In genomic region chr11:116336393-116336792, GRCm38 (mm10) we compare ENCODE assay signal across 9 mouse cellular contexts. TPM values are rescaled to one million over a fixed set of nuclear protein-coding genes. Genes with fewer than 3 reads are reported as not detected.
A peak's percentile ranks its signal among the peaks of the same experiment; 100 is the strongest.
DNase-seq lines count a peak whose midpoint lies in the region; ATAC-seq lines count a peak whose summit lies in the region.
"Had no signal": no experiment of that assay in that cellular context is flagged by ENCODE, and none has a peak within 500 bp of the region (broad histone marks: within the 10 kb centered on the region; RNA-seq: fewer than 3 reads in every experiment).

No protein-coding gene starts in this region.

- H3K36me3 ChIP-seq in kidney, embryonic 15.5 days, result no peaks in the 10 kb centered on the region
- H3K36me3 ChIP-seq in embryonic facial prominence, embryonic 11.5 days (replicated peaks; ENCODE audit: control insufficient read depth, insufficient read depth, low read depth, low read length), result no peaks in the 10 kb centered on the region
- H3K36me3 ChIP-seq in forebrain, embryonic 15.5 days, result 0 out of 2 replicates have a peak, but pooled peaks cover 15% of the 10 kb centered on the region
- peaks cover 19% of the 10 kb centered on the region for H3K36me3 ChIP-seq in midbrain, embryonic 10.5 days

- ATAC-seq in kidney, embryonic 15.5 days (replicated peaks; ENCODE audit: low FRiP score), result no peak
- ATAC-seq in embryonic facial prominence, embryonic 11.5 days (replicated peaks; ENCODE audit: insufficient number of reproducible peaks, low FRiP score, low TSS enrichment, low read depth), result no peak
- ATAC-seq in forebrain, embryonic 15.5 days (replicated peaks), result no peak

- H3K9me3 ChIP-seq in kidney, embryonic 15.5 days (replicated peaks), result no peaks in the 10 kb centered on the region
- no peaks in the 10 kb centered on the region for H3K9me3 ChIP-seq in embryonic facial prominence, embryonic 11.5 days (replicated peaks; ENCODE audit: control insufficient read depth, low read length)
- H3K9me3 ChIP-seq in forebrain, embryonic 15.5 days, result no peaks in the 10 kb centered on the region
- H3K9me3 ChIP-seq in midbrain, embryonic 10.5 days (replicated peaks), result no peaks in the 10 kb centered on the region

- H3K27ac ChIP-seq in kidney, embryonic 15.5 days, result no peak overlapping the region; the same call in 1 of the 2 replicates
- H3K27ac ChIP-seq in embryonic facial prominence, embryonic 11.5 days (replicated peaks; ENCODE audit: low read depth, low read length), result no peak overlapping the region
- H3K27ac ChIP-seq in forebrain, embryonic 15.5 days (replicated peaks), result peak overlapping the region; percentile 59; the same call in 1 of the 2 replicates
- peak overlapping the region; percentile 91; the same call in 1 of the 2 replicates for H3K27ac ChIP-seq in midbrain, embryonic 10.5 days (replicated peaks)
- H3K27ac ChIP-seq: liver, embryonic 14.5 days had no signal

- H3K27me3 ChIP-seq in kidney, embryonic 15.5 days, result peaks cover 31% of the 10 kb centered on the region
- peaks cover 16% of the 10 kb centered on the region for H3K27me3 ChIP-seq in embryonic facial prominence, embryonic 11.5 days (ENCODE audit: control insufficient read depth, insufficient read depth, low read length)
- peaks cover 16% of the 10 kb centered on the region; the same call in 1 of the 2 replicates for H3K27me3 ChIP-seq in forebrain, embryonic 15.5 days
- peaks cover 57% of the 10 kb centered on the region for H3K27me3 ChIP-seq in midbrain, embryonic 10.5 days (ENCODE audit: low read depth, poor library complexity, severe bottlenecking)

- H3K4me3 ChIP-seq in kidney, embryonic 15.5 days (replicated peaks), result peak overlapping the region; percentile 57
- H3K4me3 ChIP-seq in embryonic facial prominence, embryonic 11.5 days (ENCODE audit: low read depth, low read length), result no peak overlapping the region
- 0 out of 2 replicates have a peak overlapping the region, but pooled peaks have one; percentile 43 for H3K4me3 ChIP-seq in forebrain, embryonic 15.5 days
- H3K4me3 ChIP-seq in midbrain, embryonic 10.5 days, result peak overlapping the region; percentile 71

- no peak for DNase-seq in kidney, postnatal 10 days
- no peak for DNase-seq in embryonic facial prominence, embryonic 11.5 days (ENCODE audit: low spot score)
- no peak for DNase-seq in midbrain, embryonic 10.5 days (ENCODE audit: low spot score)
- DNase-seq in cerebellum, postnatal 36 days, result no peak
- no peak for DNase-seq in right cerebral cortex, adult 18-20 months
- no peak for DNase-seq in lung, postnatal 14 days

- 0 out of 2 replicates have a peak overlapping the region, but pooled peaks have one; percentile 49 for H3K9ac ChIP-seq in kidney, embryonic 15.5 days
- no peak overlapping the region; the same call in 1 of the 2 replicates for H3K9ac ChIP-seq in embryonic facial prominence, embryonic 11.5 days (replicated peaks; ENCODE audit: low read length)
- peak overlapping the region; percentile 38; the same call in 1 of the 2 replicates for H3K9ac ChIP-seq in forebrain, embryonic 15.5 days (replicated peaks)

- 82% methylated on average over 4 of the region's 4 CpGs for WGBS in kidney, embryonic 15.5 days
- 92% methylated on average over 4 of the region's 4 CpGs for WGBS in embryonic facial prominence, embryonic 11.5 days
- 64% methylated on average over 4 of the region's 4 CpGs for WGBS in forebrain, embryonic 15.5 days
- WGBS in midbrain, embryonic 10.5 days, result 89% methylated on average over 4 of the region's 4 CpGs

- peak overlapping the region; percentile 98 for H3K4me2 ChIP-seq in kidney, embryonic 15.5 days
- peak overlapping the region; percentile 96; the same call in 1 of the 2 replicates for H3K4me2 ChIP-seq in embryonic facial prominence, embryonic 11.5 days (ENCODE audit: low read depth, low read length)
- H3K4me2 ChIP-seq in forebrain, embryonic 15.5 days (replicated peaks), result peak overlapping the region; percentile 89

- H3K4me1 ChIP-seq in kidney, embryonic 15.5 days, result peaks cover 81% of the 10 kb centered on the region
- peaks cover 4% of the 10 kb centered on the region for H3K4me1 ChIP-seq in embryonic facial prominence, embryonic 11.5 days (ENCODE audit: control insufficient read depth, insufficient read depth, low read length)
- H3K4me1 ChIP-seq in forebrain, embryonic 15.5 days, result peaks cover 54% of the 10 kb centered on the region
- peaks cover 70% of the 10 kb centered on the region for H3K4me1 ChIP-seq in midbrain, embryonic 10.5 days

RNA-seq across cellular contexts. Expression of gene Foxj1, which starts 1.2 kb away (rescaled TPM):
- polyA plus RNA-seq in kidney, embryonic 15.5 days (2015; fragmentation: Nextera tagmentation; extraction: Ambion mirVana), result 2.9 TPM in 2 replicates
- 0.43 and 0.79 TPM in 2 replicates for polyA plus RNA-seq in embryonic facial prominence, embryonic 11.5 days (2014; fragmentation: Nextera tagmentation; extraction: Ambion mirVana)
- polyA plus RNA-seq in forebrain, embryonic 15.5 days (2015; fragmentation: Nextera tagmentation; extraction: Ambion mirVana), result 9.5 and 14.7 TPM in 2 replicates
- 7.1 and 8.4 TPM in 2 replicates for polyA plus RNA-seq in midbrain, embryonic 10.5 days (2016; fragmentation: Nextera tagmentation; extraction: Ambion mirVana)

RNA-seq across cellular contexts. Expression of gene Exoc7, which starts 29.4 kb away (rescaled TPM):
- 61.8 and 64.0 TPM in 2 replicates for polyA plus RNA-seq in kidney, embryonic 15.5 days (2015; fragmentation: Nextera tagmentation; extraction: Ambion mirVana)
- polyA plus RNA-seq in embryonic facial prominence, embryonic 11.5 days (2014; fragmentation: Nextera tagmentation; extraction: Ambion mirVana), result 64.1 and 64.2 TPM in 2 replicates
- 109 and 114 TPM in 2 replicates for polyA plus RNA-seq in forebrain, embryonic 15.5 days (2015; fragmentation: Nextera tagmentation; extraction: Ambion mirVana)
- polyA plus RNA-seq in midbrain, embryonic 10.5 days (2016; fragmentation: Nextera tagmentation; extraction: Ambion mirVana), result 57.6 and 71.6 TPM in 2 replicates

RNA-seq across cellular contexts. Expression of gene Galr2, which starts 55.7 kb away (rescaled TPM):
- polyA plus RNA-seq in kidney, embryonic 15.5 days (2015; fragmentation: Nextera tagmentation; extraction: Ambion mirVana), result 0.22 and 0.32 TPM in 2 replicates
- polyA plus RNA-seq in embryonic facial prominence, embryonic 11.5 days (2014; fragmentation: Nextera tagmentation; extraction: Ambion mirVana), result 0.11 and 0.52 TPM in 2 replicates
- polyA plus RNA-seq in forebrain, embryonic 15.5 days (2015; fragmentation: Nextera tagmentation; extraction: Ambion mirVana), result 0.29 TPM in 1 of 2 replicates, not detected in the other
- 0.09 and 0.12 TPM in 2 replicates for polyA plus RNA-seq in midbrain, embryonic 10.5 days (2016; fragmentation: Nextera tagmentation; extraction: Ambion mirVana)

Comparison
In these comparisons a context has a peak if more than half of its experiments do, and no peak if none do; other contexts are left out.
1. H3K27ac ChIP-seq: peak in forebrain, embryonic 15.5 days (single experiment) and midbrain, embryonic 10.5 days (single experiment); none in kidney, embryonic 15.5 days (single experiment) and embryonic facial prominence, embryonic 11.5 days (single experiment).
2. Peak in every context shown above with its lines, with median percentiles within 50 percentile points of each other: H3K4me2 ChIP-seq.